Mouse (Mus musculus): Measurements from ENCODE around the gene Sdccag8.

GRCm38 (mm10) chr1:176826931-176827330 lies 12.5 kb downstream of the Sdccag8 start:
- TF ChIP-seq POLR2A (IDR thresholded peaks at IDR 0.05; ENCODE audit: low read depth, low read length) (no peak), CTCF (IDR thresholded peaks at IDR 0.05; ENCODE audit: extremely low read depth, insufficient read depth, insufficient read length, insufficient replicate concordance) (no peak)
